Mouse (Mus musculus) heart, embryonic 11.5 days (tissue): ENCODE measurements around the gene Cobl. TPM values are rescaled to one million over a fixed set of nuclear protein-coding genes. Genes with fewer than 3 reads are reported as not detected.

Experiments
- ATAC-seq: fragments of 200-750 bp; cut with Nextera tagmentation; replicated peaks from 2 replicates; pipeline ENCODE4 v1.8.0; 2017; ENCODE audit warnings: moderate library complexity; ENCODE audit not compliant: insufficient number of reproducible peaks, low FRiP score, low TSS enrichment
- H3K27ac ChIP-seq: fragments of 300-500 bp; sonication (generic); 2 replicates; pipeline ENCODE4 v1.5.1; 2014; ENCODE audit warnings: mild to moderate bottlenecking, low read depth, low read length
- H3K27me3 ChIP-seq: fragments of 300-500 bp; sonication (generic); 2 replicates; pipeline ENCODE4 v1.6.1; 2014; ENCODE audit warnings: mild to moderate bottlenecking, low read length, mixed read lengths; ENCODE audit not compliant: control insufficient read depth, insufficient read depth
- H3K36me3 ChIP-seq: fragments of 300-500 bp; sonication (generic); 2 replicates; pipeline ENCODE4 v1.6.1; 2014; ENCODE audit warnings: mild to moderate bottlenecking, low read length, moderate library complexity, mixed read lengths; ENCODE audit not compliant: control insufficient read depth, insufficient read depth
- H3K4me1 ChIP-seq: fragments of 300-500 bp; sonication (generic); 2 replicates; pipeline ENCODE4 v1.6.1; 2014; ENCODE audit warnings: low read length; ENCODE audit not compliant: control insufficient read depth, insufficient read depth
- H3K4me2 ChIP-seq: fragments of 300-500 bp; sonication (generic); 2 replicates; pipeline ENCODE4 v1.6.1; 2014; ENCODE audit warnings: mild to moderate bottlenecking, moderate library complexity
- H3K4me3 ChIP-seq: fragments of 300-500 bp; sonication (generic); 2 replicates; pipeline ENCODE4 v1.5.1; 2014; ENCODE audit warnings: low read depth, low read length
- H3K9ac ChIP-seq: fragments of 300-500 bp; sonication (generic); 2 replicates; pipeline ENCODE4 v1.6.1; 2014; ENCODE audit warnings: mild to moderate bottlenecking, low read depth, low read length, moderate library complexity
- H3K9me3 ChIP-seq: fragments of 300-500 bp; sonication (generic); replicated peaks from 2 replicates; pipeline ENCODE4 v1.6.1; 2016; ENCODE audit warnings: low read length; ENCODE audit not compliant: control insufficient read depth
- WGBS: fragments of 180-500 bp; shearing (Covaris S2); extraction: QIAGEN DNeasy Blood & Tissue Kit; methylation state at CpG from one replicate; pipeline ENCODE4 v1.1.7; 2014; ENCODE audit not compliant: insufficient replicate concordance; 5-methylcytosine and 5-hydroxymethylcytosine counted together
- polyA plus RNA-seq: library from polyadenylated mRNA; unstranded; fragments of >200 nt; fragmentation: Nextera tagmentation; extraction: Ambion mirVana; gene quantifications from 2 replicates; pipeline ENCODE4 v1.2.1, GENCODE M21; 2014

Cobl gene
- polyA plus RNA-seq, 1 experiment from 2014 or later, result 31.4 TPM

- Histone ChIP-seq H3K27ac (no peak overlapping the region), H3K27me3 (no peaks in the 10 kb centered on the region), H3K4me3 (no peak overlapping the region), H3K36me3 (no peaks in the 10 kb centered on the region), H3K9ac (no peak overlapping the region), H3K4me1 (no peaks in the 10 kb centered on the region), H3K9me3 (no peaks in the 10 kb centered on the region), H3K4me2 (no peak overlapping the region)
- WGBS, result 56% methylated on average over 5 of the region's 5 CpGs
- no peak for ATAC-seq
These were observed 164.9 kb downstream of the Cobl start for GRCm38 (mm10) chr11:12299701-12300446.

- H3K9me3 ChIP-seq, result no peaks in the 10 kb centered on the region
- H3K9ac ChIP-seq, result no peak overlapping the region
- WGBS, result 32% methylated on average over 3 of the region's 3 CpGs
- H3K4me1 ChIP-seq, result peaks cover 5% of the 10 kb centered on the region
- no peak overlapping the region for H3K4me3 ChIP-seq
- H3K27me3 ChIP-seq, result peaks cover 3% of the 10 kb centered on the region; the same call in 1 of the 2 replicates
- H3K4me2 ChIP-seq, result no peak overlapping the region
- no peak; the same call in 1 of the 2 replicates for ATAC-seq
- H3K36me3 ChIP-seq, result no peaks in the 10 kb centered on the region
- no peak overlapping the region for H3K27ac ChIP-seq
These were observed 173.2 kb downstream of the Cobl start for GRCm38 (mm10) chr11:12291654-12291935.

GRCm38 (mm10) chr11:12290911-12291653, 173.7 kb downstream of the Cobl start:
- Histone ChIP-seq H3K4me1 (peaks cover 5% of the 10 kb centered on the region), H3K36me3 (no peaks in the 10 kb centered on the region), H3K27ac (no peak overlapping the region), H3K9me3 (no peaks in the 10 kb centered on the region), H3K4me3 (no peak overlapping the region), H3K4me2 (no peak overlapping the region), H3K27me3 (peaks cover 3% of the 10 kb centered on the region; the same call in 1 of the 2 replicates), H3K9ac (no peak overlapping the region)
- 44% methylated on average over 7 of the region's 7 CpGs for WGBS
- ATAC-seq, result peak; percentile 26; the same call in 1 of the 2 replicates

- H3K9ac ChIP-seq, result no peak overlapping the region
- no peak overlapping the region for H3K4me3 ChIP-seq
- ATAC-seq, result no peak
- no peaks in the 10 kb centered on the region for H3K36me3 ChIP-seq
- H3K27ac ChIP-seq, result no peak overlapping the region
- H3K4me1 ChIP-seq, result no peaks in the 10 kb centered on the region
- WGBS, result 71% methylated on average over 4 of the region's 4 CpGs
- H3K9me3 ChIP-seq, result no peaks in the 10 kb centered on the region
- no peak overlapping the region for H3K4me2 ChIP-seq
- no peaks in the 10 kb centered on the region for H3K27me3 ChIP-seq
These were observed 179.3 kb downstream of the Cobl start for GRCm38 (mm10) chr11:12285319-12286021.

GRCm38 (mm10) chr11:12280711-12281110, 184.0 kb downstream of the Cobl start:
- H3K4me1 ChIP-seq, result no peaks in the 10 kb centered on the region
- no peak for ATAC-seq
- no peaks in the 10 kb centered on the region for H3K36me3 ChIP-seq
- H3K27ac ChIP-seq, result no peak overlapping the region
- H3K4me2 ChIP-seq, result no peak overlapping the region
- H3K9ac ChIP-seq, result no peak overlapping the region
- H3K27me3 ChIP-seq, result no peaks in the 10 kb centered on the region
- no peak overlapping the region for H3K4me3 ChIP-seq
- 59% methylated on average over 7 of the region's 7 CpGs for WGBS
- no peaks in the 10 kb centered on the region for H3K9me3 ChIP-seq

GRCm38 (mm10) chr11:12274276-12274675, 190.5 kb downstream of the Cobl start:
- Histone ChIP-seq H3K9me3 (no peaks in the 10 kb centered on the region), H3K4me3 (no peak overlapping the region), H3K9ac (no peak overlapping the region), H3K27ac (no peak overlapping the region), H3K27me3 (no peaks in the 10 kb centered on the region), H3K4me2 (no peak overlapping the region), H3K36me3 (no peaks in the 10 kb centered on the region), H3K4me1 (no peaks in the 10 kb centered on the region)
- 69% methylated on average over 2 of the region's 2 CpGs for WGBS
- no peak for ATAC-seq

- Histone ChIP-seq H3K4me1 (no peaks in the 10 kb centered on the region), H3K9ac (no peak overlapping the region), H3K27me3 (no peaks in the 10 kb centered on the region), H3K9me3 (no peaks in the 10 kb centered on the region), H3K36me3 (no peaks in the 10 kb centered on the region), H3K27ac (no peak overlapping the region), H3K4me3 (no peak overlapping the region), H3K4me2 (no peak overlapping the region)
- ATAC-seq, result no peak
- WGBS, result 85% methylated on average over 6 of the region's 6 CpGs
These were observed 191.0 kb downstream of the Cobl start for GRCm38 (mm10) chr11:12273726-12274125.

GRCm38 (mm10) chr11:12258411-12258810, 206.3 kb downstream of the Cobl start:
- Histone ChIP-seq H3K4me3 (no peak overlapping the region), H3K27me3 (no peaks in the 10 kb centered on the region), H3K4me1 (peaks cover 3% of the 10 kb centered on the region; the same call in 1 of the 2 replicates), H3K9ac (no peak overlapping the region), H3K36me3 (no peaks in the 10 kb centered on the region), H3K27ac (no peak overlapping the region), H3K9me3 (no peaks in the 10 kb centered on the region), H3K4me2 (no peak overlapping the region)
- 73% methylated on average over 2 of the region's 2 CpGs for WGBS
- ATAC-seq, result no peak
